Mouse (Mus musculus) liver, adult 2 months (tissue): ENCODE results near the gene Map7d1.

Source experiments
- CTCF ChIP-seq: fragments of 200-500 bp; IDR thresholded peaks from 2 replicates; pipeline ENCODE4 v1.5.1; 2011; ENCODE audit warnings: low read depth, low read length, control low read depth
- POLR2A ChIP-seq: fragments of 200-500 bp; IDR thresholded peaks from 2 replicates; pipeline ENCODE4 v1.6.1; 2011; ENCODE audit warnings: low read length, control low read depth; ENCODE audit not compliant: insufficient read depth; ENCODE audit errors: extremely low read depth

DNA sequence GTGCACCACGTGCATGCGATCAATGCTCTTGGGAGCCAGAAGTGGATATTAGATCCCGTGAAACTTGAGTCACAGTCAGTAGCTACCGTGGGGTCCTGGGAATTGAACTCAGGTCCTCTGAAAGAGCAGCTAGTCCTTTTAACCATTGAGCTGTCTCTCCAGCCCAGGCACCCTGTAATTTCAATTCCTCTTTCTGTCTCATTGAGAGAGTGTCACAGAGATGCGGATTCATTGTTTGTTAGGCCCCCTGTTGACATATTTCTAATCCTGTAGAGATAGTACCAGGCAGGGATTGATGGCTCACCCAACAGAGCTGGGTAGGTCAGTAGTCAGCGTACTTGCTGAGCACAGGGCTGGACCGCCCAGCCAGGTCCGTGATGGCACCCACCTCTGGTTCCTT lies 34.2 kb upstream of the Map7d1 start:
- no peak for TF ChIP-seq CTCF
- no peak for TF ChIP-seq POLR2A
